ENCODE assay signal across 16 mouse cellular contexts in the genomic region with DNA sequence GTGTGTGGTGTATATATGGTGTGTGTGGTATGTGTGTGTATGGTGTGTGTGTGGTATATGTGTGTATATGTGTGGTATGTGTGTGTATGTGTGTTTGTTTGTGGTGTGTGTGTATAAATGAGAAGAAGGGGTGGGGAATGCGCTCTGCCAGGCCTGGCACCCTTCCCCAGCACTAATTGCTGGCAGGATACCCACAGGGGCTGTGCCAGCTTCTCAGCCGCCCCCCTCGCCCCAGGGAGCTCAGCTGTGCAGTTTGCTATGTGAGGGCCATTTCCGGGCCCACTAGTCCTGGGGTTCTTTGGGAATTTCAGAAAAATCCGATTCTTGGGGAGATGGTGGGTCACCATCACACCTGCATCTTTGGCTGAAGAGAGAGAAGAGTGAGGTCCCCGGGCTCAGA. TPM values are rescaled to one million over a fixed set of nuclear protein-coding genes. Genes with fewer than 3 reads are reported as not detected.
DNase-seq lines count a peak whose midpoint lies in the region; ATAC-seq and TF ChIP-seq lines count a peak whose summit lies in the region.
"Had no signal": no experiment of that assay in that cellular context is flagged by ENCODE, and none has a peak within 500 bp of the region (broad histone marks: within the 10 kb centered on the region; RNA-seq: fewer than 3 reads in every experiment).

No protein-coding gene starts in this region.

- H3K27me3 ChIP-seq in heart, embryonic 14.5 days (ENCODE audit: control insufficient read depth, insufficient read depth, low read length) = peaks cover 4% of the 10 kb centered on the region; the same call in 1 of the 2 replicates
- H3K27me3 ChIP-seq in forebrain, postnatal 0 days (ENCODE audit: insufficient read depth, low read length) = peaks cover 50% of the 10 kb centered on the region

- no peak for TF ChIP-seq CTCF in forebrain, postnatal 0 days (IDR thresholded peaks at IDR 0.05; ENCODE audit: low read depth)

- WGBS in heart, embryonic 14.5 days = 68% methylated on average over 6 of the region's 6 CpGs
- WGBS in forebrain, postnatal 0 days = 42% methylated on average over 6 of the region's 6 CpGs

- peak; percentile 57 to 68 for DNase-seq in cerebellum, postnatal 14 days
- no peak for DNase-seq in cerebellum, adult 11 months
- no peak for DNase-seq in heart, postnatal 10 days
- DNase-seq in layer of hippocampus, postnatal 36 days = peak; percentile 27 to 39
- no peak for DNase-seq in layer of hippocampus, adult 9-10 months (ENCODE audit: low spot score)
- peak; percentile 66 for DNase-seq in forebrain, postnatal 0 days
- DNase-seq in urinary bladder, postnatal 14 days (ENCODE audit: low spot score) = no peak
- DNase-seq: cerebellum, postnatal 36 days; midbrain, embryonic 14.5 days; thymus, postnatal 14 days had no signal

- peaks cover 39 to 88% of the 10 kb centered on the region in 2 experiments for H3K4me1 ChIP-seq in heart, embryonic 14.5 days (ENCODE audit: control insufficient read depth in 2 of 2, insufficient read depth in 2 of 2, low read length in 2 of 2)
- H3K4me1 ChIP-seq in forebrain, postnatal 0 days (ENCODE audit: insufficient read depth) = peaks cover 10% of the 10 kb centered on the region

- intact Hi-C loops in heart, postnatal 10 days (cut with DNase I) = loop anchor here (5.0 to 10.0 kb wide), 2 partner anchors 52 to 264 kb away; no protein-coding TSS in a partner anchor

- H3K9ac ChIP-seq in heart, embryonic 14.5 days (ENCODE audit: low read length) = 0 out of 2 replicates have a peak overlapping the region, but pooled peaks have one; percentile 27
- no peak overlapping the region for H3K9ac ChIP-seq in forebrain, postnatal 0 days
- H3K9ac ChIP-seq: intestine, embryonic 15.5 days; kidney, embryonic 15.5 days; limb, embryonic 13.5 days; liver, embryonic 14.5 days had no signal

- no peak overlapping the region for H3K4me3 ChIP-seq in heart, embryonic 14.5 days (ENCODE audit: control insufficient read depth in 1 of 2, insufficient read depth in 1 of 2, low read depth in 1 of 2, low read length in 2 of 2)
- H3K4me3 ChIP-seq in forebrain, postnatal 0 days (ENCODE audit: low read depth, low read length) = no peak overlapping the region
- H3K4me3 ChIP-seq: erythroblast, embryonic 14.5 days; intestine, embryonic 15.5 days; kidney, embryonic 15.5 days; limb, embryonic 13.5 days had no signal

- H3K9me3 ChIP-seq in heart, embryonic 14.5 days (ENCODE audit: control insufficient read depth, low read length) = no peaks in the 10 kb centered on the region
- H3K9me3 ChIP-seq in forebrain, postnatal 0 days (ENCODE audit: low read length) = no peaks in the 10 kb centered on the region
- H3K9me3 ChIP-seq: intestine, embryonic 15.5 days; kidney, embryonic 15.5 days; limb, embryonic 13.5 days had no signal

- no peak for ATAC-seq in heart, embryonic 14.5 days (ENCODE audit: insufficient number of reproducible peaks, insufficient read depth, low FRiP score, low read depth)
- ATAC-seq in forebrain, postnatal 0 days = peak; percentile 42; the same call in 1 of the 2 replicates
- ATAC-seq: intestine, embryonic 15.5 days had no signal

- no peaks in the 10 kb centered on the region for H3K36me3 ChIP-seq in heart, embryonic 14.5 days (ENCODE audit: control insufficient read depth, insufficient read depth, low read length)
- no peaks in the 10 kb centered on the region for H3K36me3 ChIP-seq in forebrain, postnatal 0 days (ENCODE audit: insufficient read depth)
- H3K36me3 ChIP-seq: intestine, embryonic 15.5 days; kidney, embryonic 15.5 days; limb, embryonic 13.5 days had no signal

- H3K27ac ChIP-seq in heart, embryonic 14.5 days (replicated peaks in 1 of 2; ENCODE audit: control insufficient read depth in 1 of 2, insufficient read depth in 1 of 2, low read depth in 2 of 2, low read length in 2 of 2) = no peak overlapping the region
- H3K27ac ChIP-seq in forebrain, postnatal 0 days (ENCODE audit: low read depth, low read length) = no peak overlapping the region
- H3K27ac ChIP-seq: intestine, embryonic 15.5 days; kidney, embryonic 15.5 days; limb, embryonic 13.5 days; liver, embryonic 14.5 days had no signal

- no peak overlapping the region for H3K4me2 ChIP-seq in heart, embryonic 14.5 days (ENCODE audit: low read length)
- H3K4me2 ChIP-seq in forebrain, postnatal 0 days (ENCODE audit: low read depth) = no peak overlapping the region
- H3K4me2 ChIP-seq: intestine, embryonic 15.5 days; kidney, embryonic 15.5 days; limb, embryonic 13.5 days had no signal

RNA-seq across cellular contexts. Expression of gene Casz1, which starts 9.0 kb away (rescaled TPM):
- polyA plus RNA-seq in heart, embryonic 14.5 days (2014; fragmentation: Nextera tagmentation; extraction: Ambion mirVana) = 24.6 and 26.6 TPM in 2 replicates
- 10 to 100 TPM; 64.7 to 67.2 TPM for total RNA-seq in heart, postnatal 10 days (2021)
- under 1 TPM; 0.52 to 0.66 TPM for total RNA-seq in layer of hippocampus, postnatal 36 days (2021)
- total RNA-seq in forebrain, postnatal 0 days (2014; rRNA removed) = 1.2 and 3.1 TPM in 2 replicates
- 0.65 and 1.1 TPM in 2 replicates for polyA plus RNA-seq in forebrain, postnatal 0 days (2015; fragmentation: Nextera tagmentation; extraction: Ambion mirVana)

Comparison
In these comparisons a context has a peak if more than half of its experiments do, and no peak if none do; other contexts are left out.
1. DNase-seq: peak in cerebellum, postnatal 14 days (2 of 2), layer of hippocampus, postnatal 36 days (2 of 2) and forebrain, postnatal 0 days (single experiment); none in cerebellum, adult 11 months (single experiment), heart, postnatal 10 days (0 of 2), layer of hippocampus, adult 9-10 months (single experiment) and urinary bladder, postnatal 14 days (single experiment).
2. RNA of gene Casz1, which starts 9.0 kb away (total RNA-seq): 64.7 to 67.2 TPM in heart, postnatal 10 days; 1.2 to 3.1 TPM in forebrain, postnatal 0 days and 0.52 to 0.66 TPM in layer of hippocampus, postnatal 36 days; every median in the first group is over 10 times any median in the second.